In genomic region chr10:118250852-118251295, GRCm38 (mm10) we compare ENCODE assay signal across 10 mouse cellular contexts. TPM values are rescaled to one million over a fixed set of nuclear protein-coding genes. Genes with fewer than 3 reads are reported as not detected.
DNase-seq lines count a peak whose midpoint lies in the region; ATAC-seq and TF ChIP-seq lines count a peak whose summit lies in the region.
"Had no signal": no experiment of that assay in that cellular context is flagged by ENCODE, and none has a peak within 500 bp of the region (broad histone marks: within the 10 kb centered on the region; RNA-seq: fewer than 3 reads in every experiment).

No protein-coding gene starts in this region.

- peak; percentile 52; the same call in 1 of the 2 replicates for ATAC-seq in lung, embryonic 14.5 days (ENCODE audit: insufficient read depth)
- peak; percentile 88 for ATAC-seq in midbrain, embryonic 13.5 days
- no peak for ATAC-seq in monocyte, adult 5-6 weeks (replicated peaks; ENCODE audit: insufficient number of reproducible peaks, low FRiP score, low TSS enrichment, poor library complexity, severe bottlenecking)

- peak; percentile 78 for DNase-seq in lung, embryonic 14.5 days
- DNase-seq in lung, postnatal 25 days (ENCODE audit: low spot score) = no peak
- DNase-seq in adrenal gland, postnatal 10 days = peak; percentile 43
- DNase-seq in forebrain, embryonic 10.5 days (ENCODE audit: extremely low spot score, low spot score) = peak; percentile 63
- DNase-seq in kidney, postnatal 10 days = peak; percentile 55
- DNase-seq in thymus, postnatal 36 days = peak; percentile 33 to 40

- no peaks in the 10 kb centered on the region for H3K9me3 ChIP-seq in lung, embryonic 14.5 days (ENCODE audit: low read depth, low read length)
- H3K9me3 ChIP-seq in forebrain, embryonic 10.5 days = no peaks in the 10 kb centered on the region
- H3K9me3 ChIP-seq in midbrain, embryonic 13.5 days = no peaks in the 10 kb centered on the region
- H3K9me3 ChIP-seq: limb, embryonic 15.5 days had no signal

- TF ChIP-seq CTCF in lung, embryonic 14.5 days (IDR thresholded peaks at IDR 0.05; ENCODE audit: low read depth) = peak; percentile 72

- no peaks in the 10 kb centered on the region for H3K36me3 ChIP-seq in lung, embryonic 14.5 days (ENCODE audit: insufficient read depth)
- H3K36me3 ChIP-seq in forebrain, embryonic 10.5 days (replicated peaks) = no peaks in the 10 kb centered on the region
- no peaks in the 10 kb centered on the region for H3K36me3 ChIP-seq in midbrain, embryonic 13.5 days
- H3K36me3 ChIP-seq: limb, embryonic 15.5 days had no signal

- H3K4me3 ChIP-seq in lung, embryonic 14.5 days (ENCODE audit: low read depth, low read length) = no peak overlapping the region
- no peak overlapping the region for H3K4me3 ChIP-seq in forebrain, embryonic 10.5 days
- no peak overlapping the region for H3K4me3 ChIP-seq in midbrain, embryonic 13.5 days (replicated peaks)
- H3K4me3 ChIP-seq: limb, embryonic 15.5 days had no signal

- no peaks in the 10 kb centered on the region for H3K27me3 ChIP-seq in lung, embryonic 14.5 days (ENCODE audit: insufficient read depth, low read length)
- H3K27me3 ChIP-seq in forebrain, embryonic 10.5 days (ENCODE audit: poor library complexity, severe bottlenecking) = no peaks in the 10 kb centered on the region
- no peaks in the 10 kb centered on the region for H3K27me3 ChIP-seq in midbrain, embryonic 13.5 days
- H3K27me3 ChIP-seq: limb, embryonic 15.5 days had no signal

- H3K27ac ChIP-seq in lung, embryonic 14.5 days (ENCODE audit: low read depth) = no peak overlapping the region
- H3K27ac ChIP-seq in forebrain, embryonic 10.5 days = no peak overlapping the region
- no peak overlapping the region for H3K27ac ChIP-seq in midbrain, embryonic 13.5 days
- H3K27ac ChIP-seq: limb, embryonic 15.5 days had no signal

- H3K4me2 ChIP-seq in lung, embryonic 14.5 days = no peak overlapping the region
- no peak overlapping the region; the same call in 1 of the 2 replicates for H3K4me2 ChIP-seq in midbrain, embryonic 13.5 days (replicated peaks)
- H3K4me2 ChIP-seq: limb, embryonic 15.5 days had no signal

- no peak overlapping the region for H3K9ac ChIP-seq in lung, embryonic 14.5 days
- H3K9ac ChIP-seq in midbrain, embryonic 13.5 days (replicated peaks) = no peak overlapping the region
- H3K9ac ChIP-seq: limb, embryonic 15.5 days had no signal

- H3K4me1 ChIP-seq in lung, embryonic 14.5 days (ENCODE audit: insufficient read depth) = no peaks in the 10 kb centered on the region
- H3K4me1 ChIP-seq in forebrain, embryonic 10.5 days = peaks cover 3% of the 10 kb centered on the region; the same call in 1 of the 2 replicates
- H3K4me1 ChIP-seq in midbrain, embryonic 13.5 days (replicated peaks) = peaks cover 7% of the 10 kb centered on the region; the same call in 1 of the 2 replicates

- WGBS in lung, embryonic 14.5 days = 34% methylated on average over 10 of the region's 10 CpGs
- whole genome bisulfite sequencing in forebrain, embryonic 10.5 days = 57% methylated on average over 10 of the region's 10 CpGs
- 36% methylated on average over 10 of the region's 10 CpGs for WGBS in midbrain, embryonic 13.5 days

RNA-seq across cellular contexts. Expression of gene Gm32802, which starts 7.6 kb away (rescaled TPM):
- not detected in 2 replicates for polyA plus RNA-seq in lung, embryonic 14.5 days (2014; fragmentation: Nextera tagmentation; extraction: Ambion mirVana)
- total RNA-seq in adrenal gland, postnatal 10 days (2021) = under 1 TPM; 0.58 to 0.72 TPM
- 0.10 TPM in 1 of 2 replicates, not detected in the other for polyA plus RNA-seq in forebrain, embryonic 10.5 days (2016; fragmentation: Nextera tagmentation; extraction: Ambion mirVana)
- polyA plus RNA-seq in midbrain, embryonic 13.5 days (2015; fragmentation: Nextera tagmentation; extraction: Ambion mirVana) = 0.23 and 0.26 TPM in 2 replicates
- total RNA-seq in monocyte, adult 5-6 weeks (2017) = not detected in 3 replicates
- polyA plus RNA-seq: limb, embryonic 15.5 days; stomach, embryonic 16.5 days had no signal

RNA-seq across cellular contexts. Expression of gene Gm32717, which starts 10.3 kb away (rescaled TPM):
- not detected in 2 replicates for polyA plus RNA-seq in lung, embryonic 14.5 days (2014; fragmentation: Nextera tagmentation; extraction: Ambion mirVana)
- under 1 TPM; 0.58 to 0.72 TPM for total RNA-seq in adrenal gland, postnatal 10 days (2021)
- polyA plus RNA-seq in forebrain, embryonic 10.5 days (2016; fragmentation: Nextera tagmentation; extraction: Ambion mirVana) = 0.10 TPM in 1 of 2 replicates, not detected in the other
- 0.23 and 0.26 TPM in 2 replicates for polyA plus RNA-seq in midbrain, embryonic 13.5 days (2015; fragmentation: Nextera tagmentation; extraction: Ambion mirVana)
- not detected in 3 replicates for total RNA-seq in monocyte, adult 5-6 weeks (2017)
- polyA plus RNA-seq: limb, embryonic 15.5 days; stomach, embryonic 16.5 days had no signal

RNA-seq across cellular contexts. Expression of gene Iltifb, which starts 44.0 kb away (rescaled TPM):
- not detected in 2 replicates for polyA plus RNA-seq in lung, embryonic 14.5 days (2014; fragmentation: Nextera tagmentation; extraction: Ambion mirVana)
- total RNA-seq in adrenal gland, postnatal 10 days (2021) = not detected
- not detected in 2 replicates for polyA plus RNA-seq in forebrain, embryonic 10.5 days (2016; fragmentation: Nextera tagmentation; extraction: Ambion mirVana)
- not detected in 2 replicates for polyA plus RNA-seq in midbrain, embryonic 13.5 days (2015; fragmentation: Nextera tagmentation; extraction: Ambion mirVana)
- not detected in 3 replicates for total RNA-seq in monocyte, adult 5-6 weeks (2017)
- polyA plus RNA-seq: limb, embryonic 15.5 days; stomach, embryonic 16.5 days had no signal

RNA-seq across cellular contexts. Expression of gene Il22, which starts 46.1 kb away (rescaled TPM):
- not detected in 2 replicates for polyA plus RNA-seq in lung, embryonic 14.5 days (2014; fragmentation: Nextera tagmentation; extraction: Ambion mirVana)
- total RNA-seq in adrenal gland, postnatal 10 days (2021) = not detected
- 0.12 TPM in 1 of 2 replicates, not detected in the other for polyA plus RNA-seq in forebrain, embryonic 10.5 days (2016; fragmentation: Nextera tagmentation; extraction: Ambion mirVana)
- not detected in 2 replicates for polyA plus RNA-seq in midbrain, embryonic 13.5 days (2015; fragmentation: Nextera tagmentation; extraction: Ambion mirVana)
- total RNA-seq in monocyte, adult 5-6 weeks (2017) = not detected in 3 replicates
- polyA plus RNA-seq: limb, embryonic 15.5 days; stomach, embryonic 16.5 days had no signal
